Mouse (Mus musculus) kidney, adult 2 months (tissue): ENCODE measurements around the gene Mri1.

ENCODE experiments used
- CTCF ChIP-seq: fragments of 200-500 bp; conservative IDR thresholded peaks from 2 replicates; pipeline ENCODE4 v1.5.1; 2011; ENCODE audit warnings: low read depth, mild to moderate bottlenecking, control low read depth, low read length, moderate library complexity, mixed read lengths; ENCODE audit not compliant: insufficient read depth, insufficient read length
- POLR2A ChIP-seq: fragments of 200-500 bp; IDR thresholded peaks from one replicate; pipeline ENCODE4 v1.6.1; 2011; ENCODE audit warnings: low read depth, low read length, control low read depth

DNA sequence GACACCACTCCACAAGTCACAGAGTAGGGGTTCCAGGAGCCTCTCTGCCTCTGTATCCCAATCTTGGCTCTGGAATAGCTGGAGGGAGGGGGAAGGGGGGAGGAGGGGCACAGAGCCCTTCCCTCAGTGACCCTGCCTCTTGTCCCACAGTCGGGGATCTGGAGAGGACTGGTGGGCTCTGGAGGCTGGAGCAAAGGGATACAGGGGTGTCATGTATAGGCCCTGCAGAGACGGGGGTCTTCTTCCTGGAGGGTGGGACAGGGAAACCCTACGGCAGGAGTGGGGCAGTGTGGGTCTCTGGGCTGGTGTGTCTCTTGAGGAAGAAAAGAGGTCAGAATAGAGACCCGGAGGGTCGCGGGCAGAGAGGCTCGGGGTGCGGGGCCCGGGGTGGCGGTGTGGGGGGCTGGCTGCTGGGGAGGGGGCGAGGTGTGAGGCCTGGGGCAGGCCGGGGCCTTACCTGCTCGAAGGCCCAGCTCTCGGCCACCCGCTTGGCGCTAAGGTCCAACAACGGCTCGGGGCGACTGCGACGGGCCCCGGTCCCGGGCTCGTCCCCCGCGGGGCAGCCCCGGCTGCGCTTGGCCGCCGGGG, 20.6 kb downstream of the Mri1 start:
- TF ChIP-seq CTCF, result no peak
- no peak for TF ChIP-seq POLR2A
